Mouse (Mus musculus) lung, embryonic 14.5 days (tissue): Measurements from ENCODE around the gene Cetn4. TPM values are rescaled to one million over a fixed set of nuclear protein-coding genes. Genes with fewer than 3 reads are reported as not detected.

ENCODE experiments used
- ATAC-seq: fragments of 200-750 bp; cut with Nextera tagmentation; 2 replicates; pipeline ENCODE4 v1.8.0; 2017; ENCODE audit warnings: mild to moderate bottlenecking, moderate TSS enrichment, moderate library complexity; ENCODE audit not compliant: insufficient read depth
- DNase-seq: peaks from one replicate; pipeline ENCODE4 v3.0.0-alpha.2; 2015
- H3K27ac ChIP-seq: fragments of 300-500 bp; sonication (generic); 2 replicates; pipeline ENCODE4 v1.5.1; 2014; ENCODE audit warnings: low read depth, mild to moderate bottlenecking, moderate library complexity
- H3K27me3 ChIP-seq: fragments of 300-500 bp; sonication (generic); 2 replicates; pipeline ENCODE4 v1.6.1; 2014; ENCODE audit warnings: low read length, control low read depth; ENCODE audit not compliant: insufficient read depth
- H3K36me3 ChIP-seq: fragments of 300-500 bp; sonication (generic); 2 replicates; pipeline ENCODE4 v1.6.1; 2014; ENCODE audit warnings: control low read depth; ENCODE audit not compliant: insufficient read depth
- H3K4me1 ChIP-seq: fragments of 300-500 bp; sonication (generic); 2 replicates; pipeline ENCODE4 v1.6.1; 2014; ENCODE audit warnings: antibody characterized with exemption, control low read depth; ENCODE audit not compliant: insufficient read depth
- H3K4me2 ChIP-seq: fragments of 300-500 bp; sonication (generic); 2 replicates; pipeline ENCODE4 v1.6.1; 2014; ENCODE audit warnings: mild to moderate bottlenecking
- H3K4me3 ChIP-seq: fragments of 300-500 bp; sonication (generic); 2 replicates; pipeline ENCODE4 v1.5.1; 2014; ENCODE audit warnings: low read depth, low read length
- H3K9ac ChIP-seq: fragments of 300-500 bp; sonication (generic); 2 replicates; pipeline ENCODE4 v1.6.1; 2014
- H3K9me3 ChIP-seq: fragments of 300-500 bp; sonication (generic); 2 replicates; pipeline ENCODE4 v1.6.1; 2016; ENCODE audit warnings: low read depth, low read length, control low read depth
- CTCF ChIP-seq: IDR thresholded peaks from 2 replicates; pipeline ENCODE4 v1.5.1; 2016; ENCODE audit warnings: antibody characterized with exemption, low read depth
- WGBS: fragments of 180-500 bp; shearing (Covaris S2); extraction: QIAGEN DNeasy Blood & Tissue Kit; methylation state at CpG from one replicate; pipeline ENCODE4 v1.1.7; 2014; 5-methylcytosine and 5-hydroxymethylcytosine counted together
- polyA plus RNA-seq: library from polyadenylated mRNA; unstranded; fragments of >200 nt; fragmentation: Nextera tagmentation; extraction: Ambion mirVana; gene quantifications from 2 replicates; pipeline ENCODE4 v1.2.1, GENCODE M21; 2014

The Cetn4 gene
- polyA plus RNA-seq, 1 experiment from 2014 or later: 2.6 TPM

GRCm38 (mm10) chr3:37259331-37259999 is 53.0 kb downstream of the Cetn4 start:
- Histone ChIP-seq H3K36me3 (no peaks in the 10 kb centered on the region), H3K27me3 (no peaks in the 10 kb centered on the region), H3K4me1 (no peaks in the 10 kb centered on the region), H3K4me3 (no peak overlapping the region), H3K4me2 (no peak overlapping the region), H3K27ac (no peak overlapping the region), H3K9me3 (no peaks in the 10 kb centered on the region), H3K9ac (no peak overlapping the region)
- WGBS: 36% methylated on average over 10 of the region's 10 CpGs
- ATAC-seq (no peak), DNase-seq (no peak)
- TF ChIP-seq CTCF: no peak

DNA sequence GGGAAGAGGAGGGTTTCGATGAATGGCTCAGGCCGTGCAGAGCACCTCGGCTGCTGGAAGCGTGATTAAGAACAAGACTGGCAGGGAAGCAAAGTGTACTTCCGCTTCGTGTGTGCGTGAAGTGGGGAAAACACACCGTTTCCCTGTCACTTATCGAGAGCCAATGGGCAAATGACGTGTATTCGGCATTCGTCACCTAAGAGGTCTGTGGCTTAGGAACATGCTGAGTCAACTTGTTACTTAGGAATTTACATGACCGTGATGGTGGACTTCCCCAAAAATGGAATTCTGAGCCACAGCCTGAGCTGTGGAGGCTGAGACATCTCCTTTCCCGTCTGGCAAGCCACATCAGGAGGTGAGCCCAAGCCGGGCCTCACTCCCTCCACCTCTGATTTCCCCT is 54.7 kb downstream of the Cetn4 start:
- no peak for ATAC-seq
- WGBS: 83% methylated on average over 15 of the region's 15 CpGs

More for the DNA sequence above, 54.7 kb downstream of the Cetn4 start:
- H3K4me2 ChIP-seq: no peak overlapping the region
- H3K9me3 ChIP-seq: no peaks in the 10 kb centered on the region
- no peak for TF ChIP-seq CTCF
- no peaks in the 10 kb centered on the region for H3K27me3 ChIP-seq
- DNase-seq: no peak
- no peak overlapping the region for H3K27ac ChIP-seq
- H3K36me3 ChIP-seq: no peaks in the 10 kb centered on the region
- H3K4me3 ChIP-seq: no peak overlapping the region
- no peak overlapping the region for H3K9ac ChIP-seq
- no peaks in the 10 kb centered on the region for H3K4me1 ChIP-seq

Other genes starting within 250 kb of the Cetn4 start
- 0.33 and 0.46 TPM in 2 replicates for gene Adad1, start 249.2 kb downstream of the Cetn4 start, polyA plus RNA-seq
- gene Il2, start 186.7 kb downstream of the Cetn4 start, polyA plus RNA-seq: 0.28 and 0.33 TPM in 2 replicates
- not detected in 2 replicates for gene Il21, start 80.1 kb downstream of the Cetn4 start, polyA plus RNA-seq
- 8.6 and 10.8 TPM in 2 replicates for gene Bbs12, start 154 bp downstream of the Cetn4 start, polyA plus RNA-seq
- 2.9 and 4.1 TPM in 2 replicates for gene Fgf2, start 35.6 kb upstream of the Cetn4 start, polyA plus RNA-seq
- 36.9 and 42.0 TPM in 2 replicates for gene Spata5, start 107.2 kb upstream of the Cetn4 start, polyA plus RNA-seq
- 4.6 and 7.4 TPM in 2 replicates for gene Nudt6, start 107.5 kb upstream of the Cetn4 start, polyA plus RNA-seq